Mouse (Mus musculus) kidney, embryonic 16.5 days (tissue): ENCODE data around the gene Arid1b. TPM values are rescaled to one million over a fixed set of nuclear protein-coding genes. Genes with fewer than 3 reads are reported as not detected.
A peak's percentile ranks its signal among the peaks of the same experiment; 100 is the strongest.

Experiments used
- ATAC-seq: fragments of 200-750 bp; cut with Nextera tagmentation; 2 replicates; pipeline ENCODE4 v1.8.0; 2017; ENCODE audit warnings: moderate TSS enrichment; ENCODE audit not compliant: low FRiP score, low TSS enrichment
- H3K27ac ChIP-seq: fragments of 300-500 bp; sonication (generic); 2 replicates; pipeline ENCODE4 v1.5.1; 2014; ENCODE audit warnings: low read length
- H3K27me3 ChIP-seq: fragments of 300-500 bp; sonication (generic); 2 replicates; pipeline ENCODE4 v1.6.1; 2014; ENCODE audit warnings: low read length, control low read depth, mixed read lengths; ENCODE audit not compliant: insufficient read depth
- H3K36me3 ChIP-seq: fragments of 300-500 bp; sonication (generic); 2 replicates; pipeline ENCODE4 v1.6.1; 2014; ENCODE audit warnings: low read length, control low read depth, mixed read lengths; ENCODE audit not compliant: insufficient read depth
- H3K4me1 ChIP-seq: fragments of 300-500 bp; sonication (generic); 2 replicates; pipeline ENCODE4 v1.6.1; 2014; ENCODE audit warnings: low read length, control low read depth, mixed read lengths; ENCODE audit not compliant: insufficient read depth
- H3K4me2 ChIP-seq: fragments of 300-500 bp; sonication (generic); replicated peaks from 2 replicates; pipeline ENCODE4 v1.6.1; 2014; ENCODE audit warnings: low read depth, low read length
- H3K4me3 ChIP-seq: fragments of 300-500 bp; sonication (generic); 2 replicates; pipeline ENCODE4 v1.5.1; 2014; ENCODE audit warnings: mild to moderate bottlenecking, low read length
- H3K9ac ChIP-seq: fragments of 300-500 bp; sonication (generic); replicated peaks from 2 replicates; pipeline ENCODE4 v1.6.1; 2014; ENCODE audit warnings: low read length
- H3K9me3 ChIP-seq: fragments of 300-500 bp; sonication (generic); 2 replicates; pipeline ENCODE4 v1.6.1; 2016; ENCODE audit warnings: low read length, control low read depth
- whole genome bisulfite sequencing: fragments of 180-500 bp; shearing (Covaris S2); extraction: QIAGEN DNeasy Blood & Tissue Kit; methylation state at CpG from one replicate; pipeline ENCODE4 v1.1.7; 2014; 5-methylcytosine and 5-hydroxymethylcytosine counted together
- polyA plus RNA-seq: library from polyadenylated mRNA; unstranded; fragments of >200 nt; fragmentation: Nextera tagmentation; extraction: Ambion mirVana; gene quantifications from 2 replicates; pipeline ENCODE4 v1.2.1, GENCODE M21; 2015

The Arid1b gene
- polyA plus RNA-seq, 1 experiment from 2014 or later, result 10.9 TPM

- WGBS, result 54% methylated on average over 9 of the region's 9 CpGs
- Histone ChIP-seq H3K27me3 (no peaks in the 10 kb centered on the region), H3K4me3 (no peak overlapping the region), H3K9me3 (no peaks in the 10 kb centered on the region), H3K4me1 (peaks cover 51% of the 10 kb centered on the region), H3K9ac (no peak overlapping the region), H3K4me2 (no peak overlapping the region), H3K36me3 (peaks cover 4% of the 10 kb centered on the region; the same call in 1 of the 2 replicates), H3K27ac (0 out of 2 replicates have a peak overlapping the region, but pooled peaks have one; percentile 59)
- no peak for ATAC-seq
Measured at GRCm38 (mm10) chr17:5249681-5250180, 255.6 kb downstream of the Arid1b start.

- Histone ChIP-seq H3K9ac (no peak overlapping the region), H3K4me2 (no peak overlapping the region), H3K4me3 (no peak overlapping the region), H3K36me3 (no peaks in the 10 kb centered on the region), H3K27me3 (no peaks in the 10 kb centered on the region), H3K4me1 (peaks cover 34% of the 10 kb centered on the region), H3K27ac (no peak overlapping the region), H3K9me3 (no peaks in the 10 kb centered on the region)
- ATAC-seq, result no peak
- WGBS, result 37% methylated on average over 3 of the region's 3 CpGs
Measured at GRCm38 (mm10) chr17:5252436-5252835, 258.3 kb downstream of the Arid1b start.

- H3K4me2 ChIP-seq, result no peak overlapping the region
- no peak overlapping the region for H3K4me3 ChIP-seq
- H3K9ac ChIP-seq, result no peak overlapping the region
- H3K27me3 ChIP-seq, result no peaks in the 10 kb centered on the region
- H3K36me3 ChIP-seq, result no peaks in the 10 kb centered on the region
- ATAC-seq, result no peak
- no peaks in the 10 kb centered on the region for H3K9me3 ChIP-seq
- peaks cover 14% of the 10 kb centered on the region for H3K4me1 ChIP-seq
- WGBS, result 90% methylated on average over 16 of the region's 16 CpGs
- no peak overlapping the region for H3K27ac ChIP-seq
Measured at GRCm38 (mm10) chr17:5254717-5255617, 260.8 kb downstream of the Arid1b start.

- H3K9ac ChIP-seq, result no peak overlapping the region
- H3K27ac ChIP-seq, result no peak overlapping the region
- no peak overlapping the region for H3K4me2 ChIP-seq
- H3K9me3 ChIP-seq, result no peaks in the 10 kb centered on the region
- no peak overlapping the region for H3K4me3 ChIP-seq
- H3K27me3 ChIP-seq, result no peaks in the 10 kb centered on the region
- no peak for ATAC-seq
- H3K36me3 ChIP-seq, result no peaks in the 10 kb centered on the region
- H3K4me1 ChIP-seq, result peaks cover 11% of the 10 kb centered on the region
- 92% methylated on average over 2 of the region's 2 CpGs for WGBS
Measured at GRCm38 (mm10) chr17:5255618-5255933, 261.4 kb downstream of the Arid1b start.

GRCm38 (mm10) chr17:5258978-5259377 lies 264.8 kb downstream of the Arid1b start:
- H3K27ac ChIP-seq, result no peak overlapping the region
- H3K4me3 ChIP-seq, result no peak overlapping the region
- H3K36me3 ChIP-seq, result no peaks in the 10 kb centered on the region
- peaks cover 24% of the 10 kb centered on the region for H3K4me1 ChIP-seq
- no peak overlapping the region for H3K4me2 ChIP-seq
- H3K9me3 ChIP-seq, result no peaks in the 10 kb centered on the region
- H3K27me3 ChIP-seq, result no peaks in the 10 kb centered on the region
- no peak overlapping the region for H3K9ac ChIP-seq
- WGBS, result 78% methylated on average over 9 of the region's 9 CpGs
- no peak for ATAC-seq

GRCm38 (mm10) chr17:5261131-5261651 lies 267.1 kb downstream of the Arid1b start:
- no peak overlapping the region for H3K4me2 ChIP-seq
- H3K4me1 ChIP-seq, result peaks cover 24% of the 10 kb centered on the region
- H3K36me3 ChIP-seq, result peaks cover 5% of the 10 kb centered on the region
- 53% methylated on average over 8 of the region's 8 CpGs for WGBS
- H3K4me3 ChIP-seq, result no peak overlapping the region
- ATAC-seq, result no peak
- no peak overlapping the region for H3K27ac ChIP-seq
- H3K9ac ChIP-seq, result no peak overlapping the region
- H3K9me3 ChIP-seq, result no peaks in the 10 kb centered on the region
- H3K27me3 ChIP-seq, result no peaks in the 10 kb centered on the region

GRCm38 (mm10) chr17:5261874-5262605 lies 267.9 kb downstream of the Arid1b start:
- peaks cover 5% of the 10 kb centered on the region for H3K36me3 ChIP-seq
- H3K4me2 ChIP-seq, result peak overlapping the region; percentile 16; the same call in 1 of the 2 replicates
- H3K27me3 ChIP-seq, result no peaks in the 10 kb centered on the region
- H3K9ac ChIP-seq, result no peak overlapping the region
- peak; percentile 54; the same call in 1 of the 2 replicates for ATAC-seq
- no peak overlapping the region for H3K4me3 ChIP-seq
- peaks cover 24% of the 10 kb centered on the region for H3K4me1 ChIP-seq
- no peak overlapping the region for H3K27ac ChIP-seq
- H3K9me3 ChIP-seq, result no peaks in the 10 kb centered on the region
- 33% methylated on average over 22 of the region's 22 CpGs for WGBS

- Histone ChIP-seq H3K9me3 (no peaks in the 10 kb centered on the region), H3K4me3 (no peak overlapping the region), H3K4me2 (no peak overlapping the region), H3K27me3 (no peaks in the 10 kb centered on the region), H3K9ac (no peak overlapping the region), H3K36me3 (peaks cover 5% of the 10 kb centered on the region), H3K27ac (no peak overlapping the region), H3K4me1 (peaks cover 19% of the 10 kb centered on the region)
- no peak for ATAC-seq
- WGBS, result 83% methylated on average over 4 of the region's 4 CpGs
Measured at GRCm38 (mm10) chr17:5262788-5263187, 268.7 kb downstream of the Arid1b start.

GRCm38 (mm10) chr17:5264783-5265182 lies 270.7 kb downstream of the Arid1b start:
- Histone ChIP-seq H3K27me3 (no peaks in the 10 kb centered on the region), H3K9ac (no peak overlapping the region), H3K36me3 (peaks cover 10% of the 10 kb centered on the region), H3K4me3 (no peak overlapping the region), H3K27ac (no peak overlapping the region), H3K4me2 (no peak overlapping the region), H3K4me1 (peaks cover 29% of the 10 kb centered on the region), H3K9me3 (no peaks in the 10 kb centered on the region)
- WGBS, result 87% methylated on average over 3 of the region's 3 CpGs
- ATAC-seq, result no peak
